Mouse (Mus musculus) CD4-positive, CD25-positive, alpha-beta regulatory T cell, adult 4 months (primary cell): ENCODE measurements at regions not wholly inside any gene's neighbourhood (a gene's known extent, or its start where the extent isn't known, plus 50 kb on each side); places are given as distances from the start of the nearest gene placed in this dataset.
A peak's percentile ranks its signal among the peaks of the same experiment; 100 is the strongest.

ENCODE experiments used
- ATAC-seq: one replicate; pipeline ENCODE4 v1.8.0; 2017

DNA sequence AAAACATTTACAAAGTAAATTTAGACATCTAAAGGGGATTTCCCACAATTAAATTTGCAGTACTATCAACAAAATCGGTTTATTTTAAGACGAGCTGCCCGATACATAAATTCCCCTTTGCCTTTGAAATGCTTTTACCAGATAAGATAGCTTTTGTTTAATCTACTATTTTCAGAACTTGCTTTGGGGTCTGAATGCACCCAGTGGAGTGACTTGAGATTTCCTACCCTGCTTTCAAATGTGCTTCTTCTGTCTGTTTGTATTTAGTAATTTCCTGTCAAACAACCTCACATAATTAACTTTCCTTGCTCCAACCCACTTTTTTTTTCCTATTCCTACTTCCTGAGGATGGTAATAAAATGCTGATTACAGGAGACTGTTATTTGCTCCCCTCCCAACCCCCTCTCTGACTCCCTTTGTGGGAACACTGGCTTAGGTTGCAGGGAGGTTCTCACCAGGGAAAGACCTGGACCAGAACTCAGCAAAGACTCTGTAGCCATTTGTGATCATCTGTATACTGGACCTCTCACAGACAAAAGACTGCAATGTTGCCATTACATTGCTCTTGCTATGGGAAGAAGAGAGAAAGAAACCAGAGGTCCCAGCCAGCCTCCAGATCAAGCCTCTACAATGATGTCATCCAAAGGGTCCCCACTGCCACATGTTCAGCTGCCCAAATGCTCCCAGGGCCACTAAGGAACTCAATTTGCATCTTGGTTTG, 318.1 kb downstream of the Sox4 start:
- ATAC-seq: peak; percentile 68

DNA sequence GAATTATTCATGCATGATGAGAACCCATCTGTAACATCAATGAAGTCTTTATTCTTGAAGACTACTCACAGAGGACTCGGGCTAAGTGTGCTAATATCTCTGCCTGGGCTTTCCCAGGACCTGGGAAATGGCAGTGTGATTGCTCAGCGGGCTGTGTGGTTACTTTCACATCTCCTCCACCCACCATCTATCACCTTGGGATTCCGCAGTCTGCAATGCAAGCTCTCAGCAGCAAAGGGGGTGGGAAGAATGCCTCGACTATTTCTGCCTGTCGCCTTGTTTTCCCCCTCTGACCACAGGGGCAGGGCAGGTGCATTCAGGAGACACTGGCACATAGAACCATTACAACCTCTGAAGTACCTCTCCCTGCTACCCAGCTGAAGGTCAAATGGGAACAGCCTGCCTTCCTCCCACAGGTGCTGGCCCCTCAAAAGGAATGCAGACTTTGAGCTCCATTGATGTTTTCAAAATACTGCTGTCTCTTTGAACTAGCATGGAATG, 319.9 kb downstream of the Sox4 start:
- no peak for ATAC-seq

DNA sequence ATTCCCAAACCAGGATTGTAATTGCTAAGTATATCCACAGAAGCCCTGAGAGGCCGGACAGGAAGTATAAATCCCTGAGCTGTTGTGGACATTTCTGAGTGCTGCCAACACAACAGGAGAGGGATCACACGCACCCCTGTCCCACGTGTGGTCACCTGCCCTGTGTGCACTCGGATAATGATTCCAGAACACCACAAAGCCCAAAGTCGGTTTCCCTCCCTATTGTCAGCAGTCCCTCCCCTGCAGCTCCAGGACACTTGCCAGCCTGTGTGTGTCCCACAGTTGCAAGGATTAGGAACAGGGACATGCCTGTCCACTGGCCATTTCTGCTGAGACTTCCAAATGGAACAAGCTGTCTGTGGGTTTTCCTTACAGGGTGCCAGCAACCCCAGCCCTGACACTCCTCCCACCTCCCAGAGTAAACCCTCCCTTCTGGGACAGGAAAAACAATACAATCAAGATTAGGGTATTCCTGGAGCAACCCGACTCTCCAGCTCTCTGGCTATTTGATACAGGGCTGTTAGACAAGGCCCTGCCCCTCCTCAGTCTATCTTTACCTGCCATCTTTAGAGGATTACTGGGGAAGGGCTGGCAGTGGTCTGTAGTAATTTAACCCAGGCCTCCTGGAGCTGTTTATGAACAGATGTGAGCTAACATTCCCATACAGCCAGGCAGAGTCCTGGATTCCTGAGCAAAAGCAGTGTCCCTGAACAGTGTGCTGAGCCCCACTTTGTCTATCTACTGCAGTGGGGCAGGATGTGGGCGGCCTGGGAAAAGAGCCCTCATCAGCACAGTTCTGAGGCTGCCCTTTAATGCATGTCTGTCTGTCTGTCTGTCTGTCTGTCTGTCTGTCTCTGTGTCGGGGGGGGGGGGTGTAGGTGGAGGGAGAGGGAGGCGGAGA, 323.8 kb downstream of the Sox4 start:
- peak; percentile 60 for ATAC-seq

DNA sequence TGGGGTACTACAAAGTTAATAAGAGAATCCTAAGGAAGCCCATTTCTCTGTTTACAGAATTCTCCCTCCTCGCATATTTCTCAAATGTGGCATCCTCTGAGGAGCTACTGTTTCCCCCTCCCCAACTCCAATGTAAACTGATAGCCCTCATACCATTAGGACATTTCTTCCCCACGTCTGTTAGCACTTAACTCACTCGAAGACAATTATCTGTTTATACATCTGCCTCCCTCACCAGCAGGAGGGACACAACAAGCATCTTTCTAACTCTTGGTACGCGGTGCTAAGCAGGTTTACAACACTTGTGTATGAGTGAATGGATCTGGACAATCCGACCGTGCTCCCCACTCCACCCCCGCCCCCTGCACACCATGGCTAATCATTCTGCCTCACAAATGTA, 324.8 kb downstream of the Sox4 start:
- no peak for ATAC-seq

DNA sequence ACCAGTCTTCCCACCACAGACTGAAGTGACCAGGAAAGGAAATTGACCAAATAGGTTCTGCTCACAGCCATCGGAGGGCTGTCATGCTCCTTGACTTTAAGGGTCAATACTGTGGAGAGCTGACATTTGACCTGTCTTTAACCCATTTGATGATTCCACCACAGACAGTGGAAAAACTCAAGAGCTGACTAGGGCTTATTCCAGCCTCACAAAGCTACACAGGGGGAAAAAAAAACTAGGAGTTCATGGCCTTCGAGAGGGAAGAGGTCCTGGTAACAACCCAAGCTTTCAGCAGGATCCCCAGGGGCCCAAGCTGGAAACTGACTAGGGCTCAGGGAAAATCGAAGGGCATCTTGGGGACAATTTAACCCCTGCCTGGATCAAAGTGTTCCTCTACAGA, 334.6 kb downstream of the Sox4 start:
- no peak for ATAC-seq

DNA sequence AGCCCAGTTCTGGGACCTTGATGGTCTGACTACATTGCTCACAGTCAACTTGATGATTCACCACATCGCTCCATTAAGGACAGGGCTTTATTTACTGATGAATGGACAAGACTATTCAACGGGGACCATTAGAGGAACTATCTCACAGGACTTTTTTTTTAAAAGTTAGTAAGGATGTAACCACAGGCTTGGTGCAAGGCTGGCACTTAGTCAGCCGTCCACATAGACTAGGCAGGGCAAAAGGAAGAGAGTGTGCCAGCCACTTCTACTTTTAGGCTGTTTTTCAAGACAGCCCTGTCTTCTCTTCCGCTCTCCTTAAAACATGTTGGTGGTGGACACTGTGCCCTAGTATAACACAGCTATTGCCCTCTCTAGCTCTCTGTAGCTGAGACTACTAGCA, 336.0 kb downstream of the Sox4 start:
- no peak for ATAC-seq

DNA sequence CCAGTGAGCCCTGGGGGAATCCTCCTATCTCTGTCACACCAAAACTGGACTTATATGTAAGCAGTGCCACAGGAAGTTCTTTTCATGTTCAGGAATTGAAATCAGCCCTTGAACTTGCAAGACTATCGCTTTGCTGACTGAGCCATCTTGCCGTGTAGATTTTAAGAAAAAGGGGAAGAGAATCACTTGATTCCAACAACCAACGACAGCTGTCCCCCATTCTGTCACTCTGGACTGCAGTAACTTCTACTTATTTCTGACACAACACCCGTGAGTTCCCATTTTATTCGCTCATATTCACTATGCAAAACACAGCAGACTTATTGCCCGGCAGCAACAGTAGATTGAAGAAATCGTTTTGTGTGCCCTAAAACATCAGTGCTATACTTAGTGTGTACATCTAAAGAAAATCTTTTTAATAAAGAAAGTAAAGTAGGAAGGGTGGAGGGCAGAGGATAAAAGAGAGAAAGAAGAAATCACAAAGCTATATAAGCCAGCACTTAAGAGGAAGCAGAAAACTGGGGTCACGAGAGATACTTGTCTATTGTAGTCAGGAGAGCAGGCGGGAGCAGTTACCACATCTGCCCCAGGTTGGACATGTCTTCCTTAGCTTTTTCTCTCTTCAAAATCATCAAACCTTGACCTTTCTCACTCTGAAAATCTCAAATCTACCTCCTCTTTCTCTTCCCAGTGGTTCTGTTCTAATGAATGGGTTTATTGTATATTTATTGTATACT, 336.7 kb downstream of the Sox4 start:
- ATAC-seq: no peak

DNA sequence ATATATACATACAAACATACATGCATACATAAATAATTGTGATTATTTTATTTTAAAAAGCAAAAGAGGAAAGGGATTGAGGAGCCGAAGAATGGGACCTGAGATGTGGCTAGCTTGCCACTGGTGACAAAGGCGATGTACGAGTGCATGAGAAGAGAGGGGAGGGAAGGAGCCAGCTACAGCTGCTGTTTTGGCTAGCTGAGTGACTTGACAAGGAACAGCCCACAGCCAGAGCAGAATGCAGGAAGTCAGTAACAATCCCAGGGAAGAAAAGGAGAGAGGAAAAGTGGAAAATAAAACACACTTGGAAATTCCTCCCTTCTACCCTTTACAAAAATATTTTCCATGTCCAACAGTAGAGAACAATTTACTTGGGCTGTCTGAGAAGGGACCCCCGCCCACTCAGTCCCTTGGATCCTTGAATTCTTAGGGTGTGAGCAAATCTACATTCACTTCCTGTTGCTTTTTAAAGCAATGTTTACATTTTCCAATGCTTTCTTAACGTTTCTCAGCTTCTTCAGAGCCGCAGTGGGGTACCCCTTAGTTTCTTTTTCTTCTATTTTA, 345.9 kb downstream of the Sox4 start:
- no peak for ATAC-seq

DNA sequence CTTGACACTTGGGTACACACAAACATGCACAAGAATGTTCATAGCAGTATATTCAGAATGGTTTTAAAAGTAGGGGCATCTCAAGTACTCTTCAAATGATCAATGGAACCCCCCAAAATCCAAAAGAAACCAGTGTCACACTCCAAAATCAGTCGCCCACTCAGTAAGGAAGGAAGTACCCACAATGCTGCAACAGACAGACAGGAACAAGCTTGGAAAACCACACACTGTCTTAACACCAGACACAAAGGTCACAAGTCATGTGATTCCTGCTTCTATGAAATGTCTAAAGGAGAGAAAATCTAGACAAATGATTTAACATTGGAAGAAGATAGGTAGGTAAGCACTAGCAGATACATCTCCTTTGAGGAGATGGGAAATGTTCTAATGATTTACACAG, 346.9 kb downstream of the Sox4 start:
- ATAC-seq: no peak

DNA sequence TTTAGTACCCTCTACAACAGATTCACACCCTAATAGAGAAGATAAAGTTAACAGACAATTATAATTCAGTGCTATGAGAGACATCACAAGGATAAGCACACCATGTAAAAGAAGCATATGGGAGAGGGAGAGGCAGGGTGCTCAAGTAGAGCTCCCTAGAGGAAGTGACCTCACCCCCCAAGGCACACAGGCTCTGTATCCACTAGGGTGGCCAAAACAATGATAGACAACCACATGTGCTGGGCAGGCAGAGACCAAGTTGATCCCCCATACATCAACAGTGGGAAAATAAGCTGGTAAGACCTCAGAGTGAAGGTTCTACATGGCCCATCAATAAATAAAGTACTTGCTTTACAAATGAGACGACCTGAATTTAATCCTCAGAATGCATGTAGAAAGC, 347.7 kb downstream of the Sox4 start:
- ATAC-seq: no peak

DNA sequence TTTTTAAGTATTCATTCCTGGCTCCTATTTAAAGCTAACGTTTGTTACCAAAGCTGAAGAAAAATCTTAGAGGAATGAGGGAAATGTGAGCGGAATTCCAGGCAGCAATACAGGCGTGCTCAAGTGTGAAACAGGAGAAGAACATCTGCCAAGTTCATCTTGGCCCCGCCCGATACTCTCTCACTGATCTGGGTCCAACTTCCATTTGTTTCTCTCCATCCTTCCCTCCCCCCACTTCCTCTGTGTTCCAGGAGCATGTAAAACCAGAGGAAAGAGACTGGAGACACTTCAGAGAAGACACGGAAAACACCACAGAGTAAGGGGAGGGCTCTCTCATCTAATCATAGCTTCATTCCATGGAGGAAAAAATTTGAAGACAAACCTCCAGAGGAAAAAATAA, 346.7 kb downstream of the Gm11361 start:
- no peak for ATAC-seq

DNA sequence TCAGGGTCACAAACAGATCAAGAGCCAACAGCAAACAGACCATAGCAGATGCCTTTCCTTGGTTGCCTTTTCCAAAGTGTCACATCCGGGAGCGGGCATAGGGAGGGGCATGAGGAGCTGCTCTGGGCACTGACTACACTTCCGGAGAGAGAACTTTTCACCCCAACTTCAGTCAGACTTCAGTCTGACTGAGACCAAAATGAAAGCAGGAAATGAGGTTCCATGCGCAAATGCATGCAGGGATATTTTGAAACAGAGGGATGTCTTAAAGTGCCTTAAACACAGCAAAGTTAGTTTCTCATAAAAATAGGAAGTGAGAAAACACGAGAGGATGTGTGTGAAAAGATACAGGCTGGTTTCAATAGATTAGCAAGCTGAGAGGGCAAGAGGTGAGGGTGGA, 343.5 kb downstream of the Gm11361 start:
- ATAC-seq: peak; percentile 95

DNA sequence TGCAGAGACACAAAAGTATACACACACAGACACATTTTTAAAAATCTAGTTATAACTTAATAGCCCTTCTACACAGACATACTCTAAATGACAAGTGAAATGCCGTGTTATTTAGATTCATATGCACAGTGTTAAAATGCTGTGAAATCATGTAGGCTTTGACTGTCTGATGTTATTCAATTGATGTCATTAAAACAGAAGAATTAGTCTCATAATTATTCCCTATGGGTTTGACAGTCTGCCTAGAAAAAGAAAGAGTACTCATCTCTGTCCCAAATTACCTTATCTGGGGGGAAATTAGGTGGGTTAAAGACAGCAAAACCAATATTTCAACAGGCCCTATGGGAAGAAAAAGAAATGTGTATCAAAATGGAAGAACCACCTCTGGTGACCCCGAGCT, 339.0 kb downstream of the Gm11361 start:
- ATAC-seq: no peak

DNA sequence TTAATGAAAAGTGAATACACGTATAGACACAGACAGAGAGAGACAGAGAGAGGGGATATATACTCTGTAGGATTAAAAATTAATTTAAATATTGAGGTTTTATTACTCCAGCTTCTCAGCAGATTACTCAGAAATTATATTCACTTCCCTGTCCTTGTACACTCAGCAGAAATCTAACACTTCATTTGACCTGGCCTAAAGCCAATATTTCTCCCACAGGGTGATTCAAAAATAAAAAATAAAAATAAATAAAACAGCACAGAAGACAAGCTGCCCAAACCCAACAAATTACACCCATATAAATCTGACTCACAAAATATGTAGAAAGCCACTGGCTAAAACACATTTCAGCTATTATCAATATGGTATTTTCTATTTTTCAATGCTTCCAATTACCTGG, 334.8 kb downstream of the Gm11361 start:
- ATAC-seq: no peak

DNA sequence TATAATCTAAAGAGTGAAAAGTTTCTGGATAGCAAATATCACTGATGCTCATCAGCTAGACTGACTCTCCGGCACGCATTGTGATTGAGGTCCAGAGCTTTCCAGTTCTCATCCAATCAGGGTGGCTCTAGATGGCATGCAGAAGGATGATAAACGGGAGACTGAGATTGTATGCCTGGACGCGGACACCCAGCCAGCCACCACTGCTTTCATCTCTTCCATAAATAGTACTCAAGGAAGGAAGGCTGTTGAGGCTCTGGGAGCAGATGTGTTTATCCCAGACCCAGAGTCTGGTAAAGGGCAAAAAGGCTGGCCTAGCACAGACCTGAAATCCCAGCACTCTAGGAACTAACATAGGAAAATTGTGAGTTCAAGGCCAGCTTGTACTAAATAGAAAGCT, 330.6 kb downstream of the Gm11361 start:
- ATAC-seq: no peak

DNA sequence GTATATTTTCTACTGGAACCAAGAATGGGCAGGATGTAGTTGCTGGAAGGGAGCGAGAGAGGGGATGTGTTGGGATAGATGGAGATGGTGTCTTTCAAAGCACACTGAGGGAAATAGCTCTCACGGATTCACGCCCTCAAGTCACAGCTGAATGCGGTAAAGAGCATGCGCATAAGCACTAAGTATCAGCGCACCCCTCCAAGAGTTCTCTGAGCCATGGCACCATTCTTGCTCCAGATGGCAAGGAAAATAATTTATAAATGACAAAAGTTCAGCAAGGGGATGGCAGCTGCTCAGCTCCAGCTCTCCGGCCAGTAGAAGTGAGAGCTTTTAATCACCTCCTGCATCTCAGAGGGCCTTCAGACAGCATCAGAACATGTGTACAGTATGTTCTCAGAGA, 329.4 kb downstream of the Gm11361 start:
- ATAC-seq: no peak

DNA sequence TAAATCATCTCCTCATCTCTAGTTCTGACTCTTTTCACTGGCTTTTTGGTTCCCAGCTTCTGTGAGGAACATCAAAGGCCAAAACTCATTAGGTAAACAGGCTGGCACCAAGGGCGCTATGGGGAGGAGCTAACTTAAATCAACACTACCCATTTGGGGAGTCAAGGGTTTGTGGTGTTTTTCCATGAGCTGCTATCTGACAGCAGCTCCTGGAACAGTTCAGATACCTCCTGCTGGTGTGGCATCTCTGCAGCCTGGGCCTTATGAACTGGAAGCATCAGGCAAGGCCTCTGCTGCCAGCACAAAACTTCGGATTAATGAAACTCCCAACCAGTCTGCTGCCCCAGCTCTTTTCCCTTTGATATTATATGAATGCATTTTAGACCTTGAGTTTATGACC, 328.8 kb downstream of the Gm11361 start:
- no peak for ATAC-seq

DNA sequence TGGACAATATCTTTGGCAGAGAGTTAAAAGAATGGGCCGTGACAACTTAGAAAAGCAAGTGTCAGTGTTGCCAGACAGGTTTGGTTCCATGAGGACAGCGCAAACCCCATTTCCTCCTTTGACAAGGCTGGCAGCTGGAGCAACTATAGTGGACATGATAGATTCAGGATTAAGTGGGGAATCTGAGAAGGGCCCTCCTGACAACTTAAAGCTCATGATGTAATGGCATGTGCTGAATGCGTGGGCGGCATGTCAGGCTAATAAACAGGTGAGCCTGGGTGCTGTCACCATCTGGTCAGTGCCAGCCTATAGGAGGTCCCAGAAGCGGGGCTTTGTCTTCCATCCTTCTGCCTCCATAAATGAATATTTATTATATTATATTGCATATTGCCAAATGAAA, 326.3 kb downstream of the Gm11361 start:
- ATAC-seq: no peak

DNA sequence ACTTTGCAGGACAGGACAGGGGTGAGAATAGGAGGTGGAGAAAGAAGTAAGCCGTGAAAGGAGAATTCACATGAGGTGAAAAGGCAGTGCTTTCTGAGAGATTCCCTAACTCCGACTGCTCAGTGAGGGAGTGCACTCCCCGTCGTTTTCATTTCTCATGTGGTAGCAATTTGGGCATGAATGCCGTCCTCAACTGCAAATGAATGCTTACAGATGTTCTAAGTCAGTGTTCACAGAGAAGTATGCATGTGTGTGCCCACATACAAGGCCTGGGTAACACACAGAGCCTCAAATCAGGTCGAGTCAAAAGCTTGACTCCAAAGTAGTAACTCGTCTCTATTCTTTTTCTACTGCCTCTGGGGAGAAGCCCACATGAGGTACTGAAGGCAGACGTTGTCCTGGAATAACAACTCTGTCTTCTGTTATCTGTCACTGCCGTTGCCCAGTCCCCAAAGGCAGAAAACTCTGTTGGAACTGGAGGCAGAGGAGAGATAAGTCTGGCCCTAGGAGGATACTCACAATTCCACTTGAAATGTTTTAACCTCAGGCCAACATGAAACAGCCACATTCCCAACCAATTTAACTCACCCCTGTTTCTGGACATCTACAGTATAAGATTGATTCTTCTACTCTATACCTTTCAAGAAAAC, 318.0 kb downstream of the Gm11361 start:
- ATAC-seq: no peak

DNA sequence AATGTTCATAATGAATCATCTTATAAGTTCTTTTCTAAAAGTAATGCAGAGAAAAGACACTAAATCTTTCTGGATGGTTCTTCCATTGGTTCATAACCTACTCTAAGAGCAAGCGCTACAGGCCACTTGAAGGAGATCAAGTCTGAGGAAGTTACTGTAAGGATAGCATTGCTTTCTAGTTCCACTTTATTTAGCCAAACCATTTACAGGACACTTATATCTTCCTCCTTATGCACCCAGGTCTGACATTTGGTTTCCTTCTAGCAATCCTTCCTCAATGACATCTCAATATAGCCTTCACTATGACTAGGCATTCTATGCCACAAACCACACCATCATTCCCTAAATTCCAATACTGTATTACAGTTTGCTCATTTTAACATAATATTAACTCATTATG, 316.0 kb downstream of the Gm11361 start:
- no peak for ATAC-seq

DNA sequence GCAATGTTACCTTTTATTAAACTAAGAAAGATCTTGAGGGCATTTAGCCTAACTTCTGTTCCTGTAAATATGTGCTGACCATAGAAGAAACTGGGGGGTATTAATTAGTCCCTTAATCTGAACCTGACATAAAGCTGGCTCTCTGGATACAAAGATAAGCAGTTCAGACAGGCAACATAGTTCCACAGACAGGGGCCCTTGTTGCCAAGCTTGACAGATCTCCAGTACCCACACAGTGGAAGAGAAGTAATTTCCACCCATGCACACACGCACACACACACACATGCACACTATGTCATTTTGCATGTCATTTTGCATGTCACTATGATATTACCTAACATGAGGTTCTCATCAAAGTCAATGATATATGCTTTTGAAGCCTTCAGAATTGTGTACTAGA, 315.1 kb downstream of the Gm11361 start:
- ATAC-seq: no peak

DNA sequence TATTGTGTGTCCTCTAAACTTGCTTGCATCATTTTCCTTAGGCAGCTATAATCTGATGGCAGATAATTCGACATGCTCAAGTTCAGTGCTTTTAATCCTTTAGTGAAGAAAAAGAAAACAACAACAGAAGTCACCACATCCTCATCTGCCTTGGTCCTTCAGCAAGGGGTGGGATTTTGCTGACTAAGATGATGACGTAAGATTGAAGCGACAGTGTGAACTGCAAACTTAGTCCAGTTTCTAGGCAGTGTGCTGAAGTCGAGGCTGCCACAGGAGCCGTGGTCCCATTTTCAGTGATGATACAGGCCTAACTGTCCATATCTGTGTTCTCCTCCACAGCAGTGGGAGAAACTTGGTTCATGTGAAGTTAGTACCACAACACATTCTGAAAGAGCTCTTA, 314.4 kb downstream of the Gm11361 start:
- ATAC-seq: no peak

DNA sequence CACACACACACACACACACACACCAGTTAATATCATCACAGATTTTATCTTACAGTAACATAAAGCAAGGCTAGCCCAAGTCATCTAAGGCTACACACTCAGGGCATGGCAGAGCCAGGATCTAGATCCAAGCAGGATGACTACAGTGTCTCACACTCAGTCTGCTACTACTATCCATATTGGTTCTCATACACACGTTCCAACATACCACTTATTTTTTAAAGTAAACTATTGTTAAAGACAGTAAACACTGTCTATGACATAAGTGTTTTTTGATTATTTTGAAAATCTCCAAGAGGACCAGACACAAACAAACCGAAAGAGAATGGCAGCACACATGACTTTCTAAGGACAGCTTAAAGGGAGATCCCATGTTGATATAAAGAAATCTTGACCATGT, 306.3 kb downstream of the Gm11361 start:
- ATAC-seq: no peak
